Mouse (Mus musculus) heart, adult 11 months (tissue): ENCODE results near the gene Plcl1.

Experiments
- DNase-seq: peaks from one replicate; pipeline ENCODE4 v3.0.0; 2022

The Plcl1 gene

DNA sequence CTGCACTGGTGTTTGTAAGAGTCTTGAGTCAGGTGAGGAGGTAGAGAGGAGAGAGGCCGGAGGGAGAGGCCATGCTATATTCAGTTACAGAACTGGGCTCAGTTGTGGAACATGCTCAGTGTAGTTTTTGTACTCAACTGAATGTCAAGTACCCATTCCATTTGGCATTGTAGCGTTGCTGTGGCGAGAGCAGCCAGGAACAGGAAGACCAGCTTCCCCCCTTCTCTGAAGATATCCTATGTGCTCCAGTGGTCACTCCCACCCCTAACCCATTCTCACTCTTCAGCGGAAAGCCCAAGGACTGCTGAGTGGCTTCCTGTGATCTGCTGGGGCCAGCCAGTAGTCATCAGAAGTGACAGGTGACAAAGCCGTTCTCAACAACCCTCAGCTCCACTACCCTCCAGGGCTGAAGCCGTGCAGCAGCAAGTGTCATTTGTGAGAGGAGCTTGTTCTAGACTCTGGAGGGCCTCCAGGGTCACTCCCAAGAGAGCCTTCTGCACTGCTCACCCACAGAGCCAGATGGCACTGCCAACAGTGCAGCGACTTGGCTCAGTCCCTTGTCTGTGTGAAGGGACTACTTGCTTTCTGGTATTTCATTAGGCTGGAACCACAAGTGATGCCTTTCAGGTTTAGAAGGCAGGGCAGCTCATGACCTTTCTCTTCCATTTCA is 213.0 kb downstream of the Plcl1 start:
- peak; percentile 96 for DNase-seq

DNA sequence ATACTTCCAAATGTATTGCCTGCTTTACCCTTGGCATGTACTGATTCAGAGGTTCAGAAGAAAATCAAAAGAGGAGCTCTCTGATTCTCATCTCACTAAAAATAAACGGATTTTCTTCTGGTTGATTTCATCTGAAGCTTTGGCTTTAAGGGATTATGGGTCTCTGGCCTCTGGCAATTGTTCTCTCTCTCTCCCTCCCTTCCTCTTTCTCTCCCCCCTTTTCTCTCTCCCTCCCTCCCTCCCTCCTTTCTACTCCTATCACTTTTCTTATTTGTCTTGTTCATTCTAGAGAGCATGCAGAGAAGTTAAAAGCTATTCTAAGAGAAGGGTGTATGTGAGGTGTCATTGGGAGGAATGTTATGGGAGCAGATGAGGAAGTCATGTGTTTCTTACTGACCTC is 225.8 kb downstream of the Plcl1 start:
- no peak for DNase-seq

DNA sequence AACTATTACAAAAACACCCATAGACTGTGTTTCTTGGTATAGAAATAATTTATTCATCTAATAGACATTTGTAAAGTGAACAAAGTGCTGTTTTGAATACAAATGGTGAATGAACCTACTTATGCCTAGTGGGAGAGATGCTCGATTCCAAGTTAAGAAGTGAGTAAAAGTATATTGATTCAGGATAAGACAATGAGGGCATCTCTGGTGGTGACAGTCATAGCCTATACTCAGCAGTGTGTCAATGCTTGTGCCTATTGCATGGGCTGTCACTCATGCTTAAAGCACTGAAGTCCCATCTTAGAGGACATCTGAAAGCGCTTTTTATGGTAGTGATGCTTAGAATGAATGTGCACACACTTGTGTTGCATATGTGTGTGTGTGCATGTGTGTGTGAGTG is 226.3 kb downstream of the Plcl1 start:
- DNase-seq: no peak

- DNase-seq: no peak
These were observed 227.6 kb downstream of the Plcl1 start for GRCm38 (mm10) chr1:55633326-55633725.

DNA sequence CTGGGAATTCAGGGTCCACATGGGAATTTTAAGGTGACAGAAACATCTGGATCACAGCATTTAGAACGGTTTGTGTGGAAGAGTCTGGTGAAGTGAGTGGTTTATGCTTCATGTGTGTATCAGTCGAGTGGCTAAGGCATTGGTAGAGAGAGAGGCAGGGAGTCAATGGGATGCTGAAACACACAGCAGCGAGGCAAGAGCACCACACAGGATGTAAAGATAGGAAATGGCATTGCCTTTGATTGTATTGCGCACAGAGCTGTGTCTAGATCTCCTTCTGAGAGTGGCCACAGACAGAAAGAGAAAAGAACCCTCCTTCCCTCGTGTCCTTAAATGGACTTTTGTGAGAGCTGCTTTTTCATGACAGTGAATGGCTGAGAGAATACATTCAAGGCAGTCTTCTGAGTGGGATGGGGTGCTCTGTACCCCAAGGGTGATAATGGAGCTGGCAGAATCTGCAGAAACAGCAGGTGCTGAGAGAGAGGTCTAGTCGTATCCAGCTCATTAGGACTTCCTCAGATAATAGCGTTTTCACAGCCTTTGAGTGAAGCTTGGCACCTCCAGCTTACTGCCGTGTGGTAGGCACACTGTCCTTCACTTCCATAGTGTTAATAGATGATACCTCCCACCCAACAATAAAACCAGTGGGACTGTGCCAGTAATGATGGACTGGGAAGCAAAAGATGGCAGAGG is 253.9 kb downstream of the Plcl1 start:
- no peak for DNase-seq

GRCm38 (mm10) chr1:55661381-55661780 is 255.7 kb downstream of the Plcl1 start:
- no peak for DNase-seq

DNA sequence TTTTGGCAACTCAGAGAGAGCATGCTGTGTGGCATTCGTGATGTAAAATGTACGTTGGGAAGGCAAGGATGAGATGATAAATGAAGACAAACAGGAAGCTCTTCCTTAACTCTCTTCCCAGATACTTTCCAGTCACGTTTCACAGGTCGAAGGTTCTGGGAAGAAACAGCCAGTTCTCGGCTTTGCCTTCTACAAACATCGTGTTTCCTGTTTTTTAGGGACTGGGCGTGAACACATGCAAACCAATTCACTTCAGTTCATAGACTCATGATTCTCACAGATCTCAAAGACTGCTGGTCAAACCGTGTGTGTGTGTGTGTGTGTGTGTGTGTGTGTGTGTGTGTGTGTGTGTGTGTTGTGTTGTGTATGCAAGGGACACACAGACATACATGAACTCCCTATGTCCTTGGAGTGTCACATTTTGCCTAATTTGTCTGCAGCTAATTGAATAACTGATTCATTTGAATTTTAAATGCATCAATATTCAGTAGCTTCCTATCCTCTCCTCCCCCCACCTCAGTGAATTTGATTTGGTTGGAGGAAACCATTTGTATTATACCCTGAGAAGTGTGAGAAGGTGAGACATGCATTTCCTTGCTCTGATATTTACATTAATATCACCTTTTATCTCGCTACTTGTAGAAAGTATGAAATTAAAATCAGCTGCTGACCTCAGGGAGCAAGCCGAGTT is 259.6 kb downstream of the Plcl1 start:
- peak; percentile 91 for DNase-seq

DNA sequence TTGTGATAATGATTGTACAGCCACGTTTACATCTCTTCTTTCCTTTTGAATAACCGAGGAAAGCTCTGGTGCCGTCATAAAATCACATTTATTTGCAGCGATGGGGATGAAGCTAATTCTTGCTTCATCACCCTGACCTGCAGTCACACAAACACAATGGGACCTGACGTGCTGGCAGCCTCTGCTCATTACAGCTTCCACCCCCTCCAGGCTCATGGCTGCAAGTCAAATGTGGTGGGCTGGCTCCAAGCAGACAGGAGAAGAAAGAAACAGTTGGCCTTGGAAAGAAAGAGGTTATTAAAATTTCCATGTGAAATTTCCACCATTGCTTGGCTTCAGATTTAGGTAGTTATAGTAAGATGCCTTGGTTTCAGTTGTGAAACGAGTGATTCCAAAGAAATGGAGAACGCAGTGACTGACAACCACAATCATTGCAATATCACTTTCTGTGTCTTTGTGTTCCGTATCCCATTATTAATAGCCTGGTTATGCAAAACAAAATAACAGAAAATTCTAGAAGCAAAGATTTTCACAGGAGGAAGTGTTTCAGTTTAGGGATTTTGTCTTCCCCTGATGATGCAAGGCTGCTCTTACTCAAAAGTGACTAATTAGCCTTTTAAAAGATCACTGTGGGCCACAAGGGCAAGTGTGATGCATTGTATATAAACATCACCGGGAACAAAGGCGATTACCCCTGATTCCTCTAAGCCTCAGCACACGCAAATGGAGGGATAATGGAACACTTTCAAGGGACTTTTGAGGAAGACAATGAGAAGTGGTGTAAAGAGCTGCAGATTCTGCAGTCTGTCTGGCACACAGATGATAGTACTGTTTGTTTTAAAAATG is 260.3 kb downstream of the Plcl1 start:
- DNase-seq: peak; percentile 91

GRCm38 (mm10) chr1:55666798-55667197 is 261.1 kb downstream of the Plcl1 start:
- DNase-seq: no peak

- no peak for DNase-seq
These were observed 263.0 kb downstream of the Plcl1 start for GRCm38 (mm10) chr1:55668622-55669237.

DNA sequence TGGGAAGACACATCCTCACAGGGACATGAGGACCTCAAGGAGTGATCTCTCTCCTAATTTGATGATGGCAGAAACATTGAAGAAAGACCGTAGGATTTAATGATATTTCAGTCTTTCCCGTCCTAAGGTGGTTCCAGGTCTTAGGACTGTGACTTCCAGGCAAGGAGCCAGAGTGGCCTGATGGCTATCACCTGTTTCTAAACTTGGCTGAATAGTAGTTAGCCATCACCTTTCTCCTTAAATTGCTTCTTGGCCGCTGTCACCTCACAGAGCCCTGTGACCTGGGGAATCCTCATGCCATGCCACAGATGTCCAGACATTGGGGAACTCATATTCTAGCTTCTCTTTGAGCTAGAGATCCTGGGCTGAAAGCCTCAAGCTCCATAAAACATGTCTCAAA is 277.0 kb downstream of the Plcl1 start:
- DNase-seq: no peak

GRCm38 (mm10) chr1:55686261-55686660 is 280.5 kb downstream of the Plcl1 start:
- no peak for DNase-seq

DNA sequence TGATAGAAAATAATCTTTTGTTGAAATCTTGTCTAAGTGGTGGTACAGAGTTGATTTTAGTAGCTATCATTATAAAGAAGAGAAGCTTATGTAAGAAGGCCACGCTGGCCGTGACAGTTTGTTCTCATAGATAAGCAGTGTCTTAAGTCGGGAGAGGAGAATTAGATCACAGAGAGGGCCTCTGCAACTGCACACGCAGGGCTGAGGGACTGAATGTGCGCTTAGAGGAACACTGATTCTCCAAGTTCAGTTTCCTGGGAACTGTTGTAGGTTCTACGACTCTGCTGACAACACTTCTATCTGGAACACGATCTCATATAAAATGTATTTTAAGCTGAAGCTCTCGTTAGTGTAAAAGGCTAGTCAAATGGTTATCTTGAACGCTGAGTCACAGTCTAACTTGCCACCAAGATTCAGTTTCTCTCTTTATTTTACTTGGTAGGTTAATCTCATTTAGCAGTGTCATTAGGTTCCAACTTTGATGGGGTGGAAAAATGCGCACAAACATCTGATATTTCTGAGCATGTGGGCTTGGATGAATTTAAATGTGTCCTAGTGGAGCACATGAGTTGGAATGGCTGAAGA is 288.0 kb downstream of the Plcl1 start:
- DNase-seq: peak; percentile 92

DNA sequence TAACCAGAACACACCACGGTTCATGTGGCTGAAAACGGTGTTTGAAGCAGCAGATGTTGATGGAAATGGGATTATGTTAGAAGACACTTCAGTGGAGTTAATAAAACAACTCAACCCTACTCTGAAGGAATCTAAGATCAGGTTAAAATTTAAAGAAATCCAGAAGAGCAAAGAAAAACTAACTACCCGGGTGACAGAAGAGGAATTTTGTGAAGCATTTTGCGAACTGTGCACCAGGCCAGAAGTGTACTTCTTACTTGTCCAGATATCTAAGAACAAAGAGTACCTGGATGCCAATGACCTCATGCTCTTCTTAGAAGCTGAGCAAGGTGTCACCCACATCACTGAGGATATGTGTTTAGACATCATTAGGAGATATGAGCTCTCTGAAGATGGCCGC is 290.5 kb downstream of the Plcl1 start:
- no peak for DNase-seq

GRCm38 (mm10) chr1:55699393-55699970 is 293.8 kb downstream of the Plcl1 start:
- no peak for DNase-seq

- no peak for DNase-seq
These were observed 294.3 kb downstream of the Plcl1 start for GRCm38 (mm10) chr1:55700016-55700415.

DNA sequence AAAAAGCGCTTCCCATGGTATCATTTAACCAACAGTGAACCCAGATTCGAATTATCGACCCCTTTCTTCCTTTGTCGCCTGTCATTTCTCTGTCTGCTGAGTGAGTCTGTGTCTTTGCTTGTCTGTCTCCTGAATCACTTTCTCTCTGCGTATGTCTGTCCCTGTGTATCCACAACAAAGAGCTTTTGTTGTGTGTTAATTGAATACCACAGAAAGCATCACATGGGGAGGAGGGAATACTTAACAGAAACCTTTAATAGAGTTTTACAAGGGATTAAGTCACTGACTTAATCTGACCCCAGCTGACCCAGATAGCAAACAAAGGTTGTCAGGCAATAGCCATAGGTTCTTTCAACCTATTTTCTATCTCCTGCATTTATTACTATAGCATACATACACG is 295.0 kb downstream of the Plcl1 start:
- DNase-seq: no peak

GRCm38 (mm10) chr1:55701601-55702000 is 295.9 kb downstream of the Plcl1 start:
- no peak for DNase-seq

DNA sequence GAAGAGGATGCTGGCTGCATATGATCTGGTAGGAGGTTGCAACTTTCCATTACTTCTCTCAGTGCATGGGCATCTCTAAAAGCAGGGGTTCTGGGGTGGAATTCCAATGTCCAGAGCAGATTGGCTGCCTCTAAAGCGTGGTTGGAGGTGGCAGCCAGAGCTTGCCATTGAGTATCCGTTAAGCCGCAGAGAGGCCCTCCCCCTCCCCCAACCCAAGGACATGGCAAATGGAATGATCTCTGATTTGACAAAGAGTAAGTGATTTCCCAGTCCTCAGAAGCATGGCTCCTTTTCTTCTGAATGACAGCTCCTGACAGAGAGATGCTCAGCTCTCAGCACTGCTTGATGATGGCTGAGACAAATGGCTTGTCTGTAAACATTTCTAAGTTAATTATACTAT is 296.4 kb downstream of the Plcl1 start:
- DNase-seq: no peak

GRCm38 (mm10) chr1:55704707-55705106 is 299.0 kb downstream of the Plcl1 start:
- no peak for DNase-seq

DNA sequence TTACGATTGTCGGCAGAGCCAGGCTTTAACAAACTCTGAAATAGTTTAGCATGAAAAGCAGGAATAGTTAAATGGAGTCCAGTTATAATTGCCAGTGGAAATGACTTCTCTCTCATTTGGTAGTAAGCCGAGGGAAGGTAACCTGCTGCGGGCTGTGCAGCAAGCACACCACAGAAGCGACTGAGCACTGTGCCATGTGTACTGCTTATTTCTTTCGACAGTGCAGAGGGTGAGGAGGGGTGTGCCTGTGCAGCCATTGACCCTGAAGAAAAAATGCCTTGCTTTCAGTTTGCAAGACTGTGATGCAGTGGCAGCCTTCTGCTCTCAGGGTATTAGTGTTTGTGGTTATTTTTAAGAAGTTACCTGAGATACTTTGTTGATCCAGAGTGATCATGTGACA is 299.5 kb downstream of the Plcl1 start:
- DNase-seq: no peak

GRCm38 (mm10) chr1:55705756-55706155 is 300.0 kb downstream of the Plcl1 start:
- DNase-seq: no peak
